Mouse (Mus musculus) kidney, adult 2 months (tissue): ENCODE results near the gene Recql5. TPM values are rescaled to one million over a fixed set of nuclear protein-coding genes. Genes with fewer than 3 reads are reported as not detected.

ENCODE experiments used
- DNase-seq: peaks from one replicate; pipeline ENCODE4 v3.0.0; 2021
- H3K27ac ChIP-seq: fragments of 200-500 bp; 2 replicates; pipeline ENCODE4 v1.5.1; 2012; ENCODE audit warnings: low read depth, low read length, control low read depth, inconsistent platforms; ENCODE audit not compliant: insufficient read depth
- H3K27me3 ChIP-seq: fragments of 200-500 bp; replicated peaks from 2 replicates; pipeline ENCODE4 v1.6.1; 2012; ENCODE audit warnings: mild to moderate bottlenecking, moderate library complexity, low read length, inconsistent platforms; ENCODE audit not compliant: control insufficient read depth, insufficient read depth
- H3K36me3 ChIP-seq: fragments of 200-500 bp; 2 replicates; pipeline ENCODE4 v1.6.1; 2012; ENCODE audit warnings: mild to moderate bottlenecking, moderate library complexity, low read length, inconsistent platforms; ENCODE audit not compliant: control insufficient read depth, insufficient read depth
- H3K4me1 ChIP-seq: fragments of 200-500 bp; 2 replicates; pipeline ENCODE4 v1.6.1; 2011; ENCODE audit warnings: low read length; ENCODE audit not compliant: control insufficient read depth, insufficient read depth
- H3K4me3 ChIP-seq: fragments of 200-500 bp; 2 replicates; pipeline ENCODE4 v1.5.1; 2011; ENCODE audit warnings: mild to moderate bottlenecking, low read depth, low read length, control low read depth; ENCODE audit not compliant: insufficient read depth
- CTCF ChIP-seq: fragments of 200-500 bp; conservative IDR thresholded peaks from 2 replicates; pipeline ENCODE4 v1.5.1; 2011; ENCODE audit warnings: low read depth, mild to moderate bottlenecking, control low read depth, low read length, moderate library complexity, mixed read lengths; ENCODE audit not compliant: insufficient read depth, insufficient read length
- POLR2A ChIP-seq: fragments of 200-500 bp; IDR thresholded peaks from one replicate; pipeline ENCODE4 v1.6.1; 2011; ENCODE audit warnings: low read depth, low read length, control low read depth
- WGBS: fragments of 180-500 bp; shearing (Covaris S2); methylation state at CpG from one replicate; pipeline ENCODE4 v1.1.7; 2018; 5-methylcytosine and 5-hydroxymethylcytosine counted together
- polyA plus RNA-seq: library from polyadenylated mRNA; depleted of rRNA; stranded (reverse); fragments of >200 nt; gene quantifications from 2 replicates; pipeline ENCODE4 v1.2.3, GENCODE M21; 2012

Recql5 gene
- polyA plus RNA-seq, 1 experiment: 16.9 TPM

DNA sequence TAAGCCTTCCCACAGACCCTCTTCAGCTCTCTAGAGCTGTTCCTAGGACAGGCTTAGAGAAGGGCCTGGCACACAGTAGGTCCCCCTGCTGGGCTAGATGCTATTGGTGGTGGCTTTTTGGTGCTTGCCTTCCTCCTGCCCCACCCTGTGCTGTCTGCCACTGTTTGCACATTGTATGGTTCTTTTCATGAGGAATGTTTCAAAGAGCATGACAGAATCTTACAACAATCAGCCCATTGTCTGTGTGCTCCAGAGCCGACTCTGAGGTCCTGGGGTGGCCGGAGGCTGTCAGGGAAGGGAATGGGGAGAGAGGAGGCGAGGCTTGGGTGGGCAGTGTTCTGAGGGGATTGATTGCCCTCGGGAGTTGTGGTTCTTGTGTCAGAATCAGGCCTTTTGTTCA, 23.2 kb upstream of the Recql5 start:
- TF ChIP-seq POLR2A (no peak), CTCF (no peak)
- no peak overlapping the region for H3K4me3 ChIP-seq
- no peak overlapping the region for H3K27ac ChIP-seq
- H3K36me3 ChIP-seq: no peaks in the 10 kb centered on the region
- no peaks in the 10 kb centered on the region for H3K27me3 ChIP-seq
- WGBS: 76% methylated on average over 4 of the region's 4 CpGs
- H3K4me1 ChIP-seq: peaks cover 13% of the 10 kb centered on the region; the same call in 1 of the 2 replicates
- DNase-seq: no peak

- Histone ChIP-seq H3K27me3 (no peaks in the 10 kb centered on the region), H3K4me3 (no peak overlapping the region), H3K27ac (peak overlapping the region; percentile 66), H3K4me1 (peaks cover 13% of the 10 kb centered on the region; the same call in 1 of the 2 replicates), H3K36me3 (no peaks in the 10 kb centered on the region)
- DNase-seq: peak; percentile 71
- 40% methylated on average over 10 of the region's 10 CpGs for WGBS
- 0 out of 2 replicates have a peak, but pooled peaks have one; percentile 8 for TF ChIP-seq CTCF
- no peak for TF ChIP-seq POLR2A
These were observed 22.1 kb upstream of the Recql5 start for GRCm38 (mm10) chr11:115955195-115955858.

DNA sequence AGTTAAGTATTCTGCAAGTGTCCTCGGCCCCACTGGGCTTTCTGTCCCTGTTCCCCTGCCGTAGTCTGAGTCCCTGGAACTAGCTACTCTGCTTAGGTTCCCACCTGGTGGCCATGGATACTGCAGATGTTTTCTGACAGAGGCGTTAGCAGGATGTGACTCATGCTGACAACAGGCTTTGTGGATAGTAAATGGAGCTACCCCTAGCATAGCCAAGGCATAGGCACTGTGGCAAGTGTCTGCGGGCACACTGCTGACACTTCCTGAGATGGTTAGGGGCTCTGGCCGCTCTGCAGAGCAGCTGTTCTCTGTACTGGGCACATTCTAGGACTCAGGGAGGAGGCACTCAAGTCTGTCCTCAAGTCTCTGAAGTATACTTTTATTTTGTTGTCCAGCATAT, 21.4 kb upstream of the Recql5 start:
- no peak for TF ChIP-seq CTCF
- TF ChIP-seq POLR2A: no peak
- Histone ChIP-seq H3K27me3 (no peaks in the 10 kb centered on the region), H3K36me3 (no peaks in the 10 kb centered on the region), H3K4me1 (peaks cover 13% of the 10 kb centered on the region; the same call in 1 of the 2 replicates), H3K4me3 (no peak overlapping the region), H3K27ac (peak overlapping the region; percentile 52; the same call in 1 of the 2 replicates)
- 81% methylated on average over 5 of the region's 5 CpGs for WGBS
- no peak for DNase-seq

- no peak for TF ChIP-seq CTCF
- no peak for TF ChIP-seq POLR2A
- no peaks in the 10 kb centered on the region for H3K27me3 ChIP-seq
- no peak for DNase-seq
- no peaks in the 10 kb centered on the region for H3K36me3 ChIP-seq
- peaks cover 14% of the 10 kb centered on the region; the same call in 1 of the 2 replicates for H3K4me1 ChIP-seq
- no peak overlapping the region for H3K27ac ChIP-seq
- no peak overlapping the region for H3K4me3 ChIP-seq
- 74% methylated on average over 2 of the region's 2 CpGs for WGBS
These were observed 17.4 kb upstream of the Recql5 start for GRCm38 (mm10) chr11:115950719-115951118.

DNA sequence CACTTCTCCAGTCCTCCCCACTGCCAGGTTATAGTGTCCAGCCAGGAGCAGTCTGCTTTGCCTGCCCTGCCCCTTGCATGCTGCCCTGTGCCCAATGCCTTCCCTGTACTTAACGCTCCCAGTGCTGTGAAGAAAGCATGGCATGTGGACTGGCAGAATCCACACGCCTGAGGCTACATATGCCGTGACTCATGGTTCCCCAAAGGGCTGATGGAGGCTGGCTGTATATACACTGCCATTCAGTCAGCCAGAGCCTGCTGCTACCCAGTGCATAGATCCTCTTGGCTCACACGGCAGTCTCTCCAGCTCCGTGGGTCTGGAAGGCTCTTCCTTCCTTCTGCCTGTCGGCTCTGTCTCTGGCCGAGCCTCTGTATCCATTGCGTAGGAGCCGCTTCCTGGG, 15.0 kb upstream of the Recql5 start:
- no peak for DNase-seq
- Histone ChIP-seq H3K4me3 (no peak overlapping the region), H3K36me3 (no peaks in the 10 kb centered on the region), H3K27me3 (no peaks in the 10 kb centered on the region), H3K4me1 (0 out of 2 replicates have a peak, but pooled peaks cover 2% of the 10 kb centered on the region), H3K27ac (no peak overlapping the region)
- TF ChIP-seq POLR2A (no peak), CTCF (no peak)
- WGBS: 90% methylated on average over 9 of the region's 9 CpGs

- 63% methylated on average over 9 of the region's 9 CpGs for WGBS
- Histone ChIP-seq H3K27me3 (no peaks in the 10 kb centered on the region), H3K4me3 (no peak overlapping the region), H3K36me3 (no peaks in the 10 kb centered on the region; the same call in 1 of the 2 replicates), H3K27ac (peak overlapping the region; percentile 58), H3K4me1 (0 out of 2 replicates have a peak, but pooled peaks cover 2% of the 10 kb centered on the region)
- DNase-seq: peak; percentile 57
- TF ChIP-seq CTCF: no peak
- no peak for TF ChIP-seq POLR2A
These were observed 13.0 kb upstream of the Recql5 start for GRCm38 (mm10) chr11:115946221-115946828.

DNA sequence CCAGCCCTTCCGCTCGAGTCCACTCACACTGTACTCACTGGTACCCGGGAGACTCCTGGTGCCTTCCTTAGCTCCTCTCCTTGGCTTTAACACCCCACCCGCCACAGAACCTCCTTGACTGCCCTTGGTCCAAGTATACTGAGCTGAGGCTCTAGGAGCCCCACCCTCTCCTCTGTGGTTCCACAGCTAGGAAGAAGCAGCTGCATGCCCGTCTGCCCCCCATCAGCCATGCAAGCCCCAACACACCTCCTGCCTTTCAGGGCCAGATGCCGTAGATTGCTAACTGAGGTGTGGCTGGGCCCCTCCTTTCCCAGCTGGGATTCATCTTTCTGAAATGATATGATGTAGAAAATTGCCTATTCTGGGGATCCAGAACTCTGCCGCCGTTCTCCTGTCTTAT, 12.0 kb upstream of the Recql5 start:
- H3K27me3 ChIP-seq: no peaks in the 10 kb centered on the region
- TF ChIP-seq POLR2A (no peak), CTCF (no peak)
- no peak overlapping the region for H3K27ac ChIP-seq
- 0 out of 2 replicates have a peak, but pooled peaks cover 2% of the 10 kb centered on the region for H3K4me1 ChIP-seq
- H3K4me3 ChIP-seq: no peak overlapping the region
- H3K36me3 ChIP-seq: no peaks in the 10 kb centered on the region; the same call in 1 of the 2 replicates
- 94% methylated on average over 8 of the region's 8 CpGs for WGBS
- no peak for DNase-seq
